Mouse (Mus musculus) adrenal gland (tissue): Measurements from ENCODE around the gene Crmp1.

Source experiments
- intact Hi-C: fragments of 180-260 bp; cut with DNase I; formaldehyde crosslinking; loops from one replicate; pipeline ENCODE4 v1.15.1; 2025
- long read RNA-seq, 2 experiments: library from polyadenylated mRNA; unstranded; transcript quantifications; one replicate each; pipeline ENCODE4 v2.0.0; 2020; ENCODE audit warnings: borderline replicate concordance in 1 of 2; ENCODE audit not compliant: insufficient replicate concordance in 1 of 2

Gene Crmp1
- long read RNA-seq, experiment 1, partial matches to known transcripts = 2 of 7 reads
- long read RNA-seq, experiment 1, other reads (novel, unspliced or antisense) = 1 of 7 reads
- long read RNA-seq, experiment 2, partial matches to known transcripts = 3 of 6 reads
- long read RNA-seq, experiment 2, other reads (novel, unspliced or antisense) = 1 of 6 reads

DNA sequence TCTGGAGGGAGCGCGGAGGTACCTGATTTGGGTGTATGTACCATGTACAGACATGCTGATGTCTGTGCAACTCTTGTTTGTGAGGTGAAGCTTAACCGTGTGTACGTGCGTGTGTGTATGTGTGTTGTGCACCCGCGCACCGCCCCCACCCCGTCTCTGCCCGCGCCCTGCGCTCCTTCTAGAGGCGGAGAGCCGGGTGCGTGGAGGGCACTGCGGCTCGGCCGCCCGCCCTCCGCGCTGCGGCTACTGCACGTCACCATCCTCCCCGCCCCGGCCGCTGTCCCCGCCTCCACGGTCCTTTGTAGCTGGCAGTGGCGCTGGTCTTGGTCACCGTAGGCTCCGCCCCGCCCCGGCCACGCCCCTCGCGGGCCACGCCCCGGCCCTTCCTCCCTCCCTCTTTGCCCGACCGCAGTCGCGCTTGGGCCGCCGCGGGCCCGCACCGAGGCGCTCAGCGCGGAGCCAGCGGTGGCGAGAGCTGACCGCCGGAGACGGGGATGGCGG, at the start of gene Crmp1:
Gene Crmp1, plus strand, starts transcription at position 290 of the 501 bp plus-strand sequence.
- intact Hi-C loops = no loop called here

- intact Hi-C loops = no loop called here
Observed at GRCm38 (mm10) chr5:37196196-37196595, 45.5 kb upstream of the Crmp1 start.

DNA sequence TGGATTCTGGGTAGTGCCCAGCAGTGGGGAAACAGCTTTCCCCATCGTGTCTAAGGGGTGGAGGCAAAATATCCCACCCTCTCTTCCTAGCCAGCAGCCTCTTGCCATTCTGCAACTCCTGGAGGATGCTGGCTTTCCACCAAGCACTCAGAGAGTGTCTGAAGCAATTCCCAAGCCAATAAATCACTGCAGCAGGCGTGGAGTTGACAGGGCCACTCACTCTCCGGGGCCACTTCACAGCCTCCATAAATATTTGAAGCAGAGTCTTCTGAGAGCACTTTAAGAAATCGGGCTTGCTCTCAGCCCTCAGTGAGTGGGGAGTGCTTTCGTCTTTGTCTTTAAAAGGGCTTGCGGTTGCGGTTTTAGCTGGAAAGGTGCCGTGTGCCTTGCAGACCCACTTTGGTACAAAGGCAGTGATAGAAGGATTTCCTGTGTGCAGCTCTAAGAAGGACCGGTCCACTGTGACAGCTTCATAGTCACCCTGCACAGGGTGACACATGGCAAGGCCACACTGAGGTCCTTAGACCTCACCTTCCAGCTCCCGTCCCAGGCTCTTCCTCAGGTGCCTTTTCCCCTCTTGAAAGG, 45.0 kb upstream of the Crmp1 start:
- intact Hi-C loops = no loop called here

DNA sequence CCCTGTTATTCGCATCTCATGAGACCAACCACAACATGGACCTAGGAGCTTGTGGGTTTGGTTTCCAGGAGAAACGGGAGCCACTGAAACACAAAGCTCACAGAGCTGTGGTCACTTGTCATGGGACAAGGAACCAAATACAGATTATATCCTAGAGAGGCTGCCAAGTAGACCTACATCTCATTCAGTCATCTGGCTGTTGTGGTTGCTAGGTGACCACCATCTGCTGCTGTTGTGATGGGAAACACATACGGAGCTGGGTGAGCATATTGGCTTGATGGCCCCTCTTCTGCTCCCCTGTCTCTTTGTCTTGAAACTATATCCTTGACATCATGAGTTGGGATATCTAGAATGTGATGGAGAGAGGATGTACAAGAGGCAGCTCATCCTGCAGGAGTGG, 44.3 kb upstream of the Crmp1 start:
- intact Hi-C loops = no loop called here

DNA sequence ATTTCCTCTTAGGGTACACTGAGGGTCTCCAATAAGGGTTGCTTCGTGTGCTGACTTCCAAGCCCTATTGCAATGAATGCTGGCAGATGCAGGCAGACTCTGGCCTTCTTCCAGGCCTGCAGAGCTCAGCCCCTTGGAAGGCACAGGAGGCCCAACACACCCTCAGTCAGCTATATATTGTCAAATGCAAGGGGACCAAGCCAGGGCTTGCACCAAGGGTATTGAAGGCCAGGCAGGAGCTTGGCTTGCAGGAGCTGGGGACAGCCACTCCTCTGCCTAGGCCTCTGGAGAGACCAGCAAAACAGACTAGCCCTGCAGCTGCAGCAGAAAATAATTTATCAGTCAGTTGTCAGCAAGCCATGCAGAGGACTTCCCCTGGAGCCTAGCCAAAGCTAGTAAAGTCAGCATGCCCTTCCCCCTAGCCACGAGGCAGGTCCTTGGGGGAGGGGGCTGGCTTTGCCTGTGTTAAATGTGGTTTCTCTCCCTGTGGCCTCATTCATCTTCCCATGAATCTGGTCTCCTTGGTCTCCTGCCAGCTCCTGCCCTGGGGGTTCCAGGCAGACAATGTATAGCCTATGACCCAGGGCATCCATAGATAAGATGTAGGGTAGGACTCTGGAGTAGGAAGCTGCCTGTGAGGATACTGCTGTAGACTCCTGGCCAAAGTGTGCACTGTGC, 43.6 kb upstream of the Crmp1 start:
- intact Hi-C loops = no loop called here

GRCm38 (mm10) chr5:37202285-37202684, 39.5 kb upstream of the Crmp1 start:
- intact Hi-C loops = no loop called here

DNA sequence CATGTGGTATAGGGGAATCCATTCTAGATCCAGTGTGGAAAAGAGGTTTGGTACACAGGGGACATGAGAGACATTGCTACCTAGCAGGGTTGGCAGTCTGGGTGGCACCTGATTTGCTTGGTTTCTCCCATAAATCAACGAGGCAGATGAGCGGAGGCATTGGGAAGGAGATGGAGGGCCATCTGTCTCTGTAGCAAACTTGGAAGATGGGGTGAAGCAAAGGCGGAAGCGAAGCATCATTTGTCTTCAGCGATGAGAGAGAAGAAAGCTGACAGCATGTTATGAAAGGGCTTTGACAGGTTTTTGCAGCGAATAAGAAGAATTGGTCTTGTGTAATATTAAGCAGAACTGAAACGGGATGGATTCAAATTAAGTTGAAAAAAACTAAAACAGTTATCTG, 36.9 kb upstream of the Crmp1 start:
- intact Hi-C loops = no loop called here

DNA sequence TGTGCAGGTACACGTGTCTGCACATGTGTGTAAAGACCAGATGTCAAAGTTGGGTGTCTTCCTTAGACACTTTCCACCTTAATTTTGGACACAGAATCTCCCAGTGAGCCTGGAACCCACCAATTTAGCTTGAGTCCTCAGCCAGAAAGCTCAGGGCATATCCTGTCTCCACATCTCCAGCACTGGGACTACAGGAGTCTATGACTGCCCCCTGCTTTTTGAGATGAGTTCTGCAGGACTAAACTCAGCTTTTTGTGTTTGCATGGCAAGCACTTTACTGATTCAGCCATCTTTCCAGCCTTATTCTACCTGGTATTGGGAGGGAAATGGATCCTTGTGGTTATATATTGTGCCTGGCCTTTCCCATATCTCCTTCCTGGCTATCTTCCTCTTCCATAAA, 36.3 kb upstream of the Crmp1 start:
- intact Hi-C loops = no loop called here

DNA sequence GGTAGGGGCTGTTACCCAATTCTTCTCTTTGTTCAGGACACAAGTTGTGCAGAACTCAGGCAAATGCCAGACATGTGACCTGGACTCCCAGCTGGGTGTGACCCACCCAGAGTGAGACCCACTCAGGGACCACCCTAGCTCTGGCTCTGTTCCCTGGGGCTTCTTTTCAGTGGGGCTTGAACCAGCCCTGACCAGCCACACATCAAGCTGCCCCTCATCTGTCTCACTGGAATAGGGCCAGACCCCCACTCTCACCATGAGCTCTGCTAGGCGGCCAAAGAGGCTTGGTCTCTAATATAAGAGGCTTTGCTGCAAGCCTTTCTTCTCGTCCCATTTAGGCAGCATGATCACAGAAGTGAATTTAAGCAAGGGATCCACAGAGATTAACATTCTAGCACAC, 35.4 kb upstream of the Crmp1 start:
- intact Hi-C loops = no loop called here

DNA sequence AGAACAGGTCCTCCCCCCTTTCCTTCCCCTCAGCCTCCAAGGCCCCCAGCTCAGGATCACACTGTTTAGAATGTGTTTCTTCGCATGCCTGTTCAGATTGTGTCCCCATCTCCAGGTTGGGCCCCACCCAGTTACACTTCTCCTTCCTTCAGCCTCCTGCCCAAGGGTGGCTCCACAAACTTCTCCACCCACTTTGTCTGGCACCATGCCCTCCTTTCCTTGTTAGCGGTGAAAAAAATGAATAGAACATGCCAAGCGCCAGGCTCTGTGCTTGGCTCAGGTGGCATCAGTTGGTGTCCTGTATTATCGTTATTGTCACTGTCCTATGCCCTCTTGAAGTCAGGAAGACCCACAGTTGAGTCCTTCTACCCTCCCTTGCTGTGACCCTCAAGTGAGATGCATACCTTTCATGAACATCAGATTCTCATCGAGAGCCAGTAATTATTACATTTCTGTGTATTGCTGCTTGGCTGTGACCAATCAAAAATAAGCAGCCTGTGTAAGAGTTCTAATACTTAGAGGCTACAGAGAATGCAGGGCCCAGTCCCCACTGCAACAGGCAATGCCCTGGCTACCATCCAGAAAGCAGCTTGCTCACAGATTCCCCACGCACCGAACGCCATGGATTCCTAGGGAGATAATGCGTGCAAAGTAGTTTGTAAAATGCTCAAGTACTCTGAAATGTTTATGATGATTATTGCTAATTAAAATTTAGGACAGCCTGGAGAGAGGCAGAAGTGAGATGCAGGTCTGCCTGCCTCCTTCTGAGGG, 28.6 kb upstream of the Crmp1 start:
- intact Hi-C loops = no loop called here

DNA sequence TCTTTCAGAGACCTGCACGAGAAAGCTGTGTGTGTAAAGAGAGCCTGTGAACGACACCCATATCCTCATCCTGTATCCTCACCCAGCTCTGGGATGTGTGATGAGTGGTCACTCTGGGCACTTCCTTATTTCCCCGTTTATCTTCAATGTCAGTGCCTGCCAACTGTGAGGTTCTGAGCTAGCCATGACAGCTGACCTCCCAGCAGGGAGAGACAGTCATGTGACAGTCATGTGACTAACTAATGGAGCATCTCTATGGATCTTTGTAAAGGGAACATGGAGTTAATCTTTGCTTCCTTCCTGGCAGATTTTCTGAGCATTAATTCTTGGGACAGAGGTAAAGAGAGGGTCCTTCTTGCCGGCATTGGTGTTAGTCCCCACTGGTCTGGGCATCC, 28.0 kb upstream of the Crmp1 start:
- intact Hi-C loops = no loop called here

DNA sequence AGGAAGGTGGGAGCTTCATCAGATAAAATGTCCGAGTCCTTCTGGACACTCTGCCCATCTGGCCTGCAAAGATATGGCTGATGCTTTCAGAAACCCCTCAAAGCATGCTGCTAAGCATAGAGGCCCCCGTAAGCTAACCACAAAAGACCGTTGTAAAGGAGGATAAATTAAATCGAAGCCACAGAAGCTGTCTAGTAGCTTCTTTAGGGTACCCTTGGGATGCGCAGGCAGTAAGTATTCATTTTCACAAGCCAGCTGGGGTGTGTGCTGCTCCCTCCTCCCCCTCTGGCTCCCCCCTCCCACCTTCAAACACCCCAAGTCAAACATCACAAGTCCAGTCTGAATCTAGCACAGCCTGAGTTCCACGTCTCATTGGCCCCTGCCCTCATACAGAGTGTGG, 27.1 kb upstream of the Crmp1 start:
- intact Hi-C loops = no loop called here

GRCm38 (mm10) chr5:37215276-37215675, 26.5 kb upstream of the Crmp1 start:
- intact Hi-C loops = no loop called here

- intact Hi-C loops = no loop called here
Observed at GRCm38 (mm10) chr5:37219615-37220014, 22.1 kb upstream of the Crmp1 start.

DNA sequence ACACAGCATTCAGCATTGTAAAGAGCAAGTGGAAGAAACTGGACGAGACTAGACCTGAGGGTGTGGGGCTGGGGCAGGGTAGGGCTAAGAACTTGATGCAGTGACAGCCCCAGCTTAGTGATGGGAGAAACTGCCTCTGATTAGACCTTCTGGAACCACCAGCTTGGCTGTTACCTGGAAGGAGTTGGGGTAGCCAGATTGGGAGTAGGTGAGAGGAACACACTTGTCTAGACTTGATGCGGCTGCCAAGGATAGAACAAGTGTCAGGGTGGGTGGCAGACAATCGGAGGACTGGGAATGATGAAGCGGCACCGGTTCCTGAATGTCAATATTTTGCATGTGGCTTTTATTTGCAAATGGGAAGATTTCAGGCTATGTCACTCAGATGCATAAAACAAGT, 21.2 kb upstream of the Crmp1 start:
- intact Hi-C loops = no loop called here

- intact Hi-C loops = no loop called here
Observed at GRCm38 (mm10) chr5:37221563-37221962, 20.2 kb upstream of the Crmp1 start.

DNA sequence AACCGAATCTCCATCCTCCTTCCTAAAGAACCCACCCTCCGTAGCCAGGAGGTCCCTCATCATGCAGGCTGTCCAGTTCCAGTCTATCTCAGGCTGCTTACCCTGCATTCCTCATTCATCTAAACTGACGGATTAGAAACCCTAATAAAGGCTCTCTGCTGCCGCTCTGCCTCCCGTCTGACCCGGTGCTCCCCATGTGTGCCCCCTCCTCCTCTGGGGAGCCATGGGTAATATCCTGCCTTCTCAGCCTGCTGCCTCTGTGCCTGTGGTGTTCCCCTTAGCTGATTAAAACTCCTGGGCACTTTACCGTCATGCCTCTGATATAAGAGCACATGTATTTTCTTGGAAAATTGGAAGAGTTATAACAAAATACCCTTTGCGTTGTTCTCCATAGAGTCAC, 19.4 kb upstream of the Crmp1 start:
- intact Hi-C loops = no loop called here

DNA sequence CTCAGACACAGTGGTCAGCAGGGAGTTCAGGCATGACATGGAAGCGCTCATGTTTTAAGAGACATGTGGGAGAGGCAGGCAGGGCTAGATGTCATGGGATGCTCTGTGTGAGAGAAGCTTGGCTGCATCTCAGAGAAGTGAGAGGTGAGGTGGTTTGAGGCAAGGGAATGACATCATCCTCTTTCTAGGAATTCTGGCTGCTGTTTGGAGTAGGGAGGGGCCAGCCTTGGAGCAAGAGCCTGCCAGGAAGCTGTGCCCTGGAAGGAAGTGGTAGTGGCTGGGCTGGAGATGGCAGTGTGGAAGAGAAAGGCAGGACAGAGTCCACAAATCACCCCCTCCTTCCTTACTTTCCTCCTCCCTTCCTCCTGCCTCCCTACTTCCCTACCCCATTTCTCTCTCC, 16.0 kb upstream of the Crmp1 start:
- intact Hi-C loops = no loop called here

DNA sequence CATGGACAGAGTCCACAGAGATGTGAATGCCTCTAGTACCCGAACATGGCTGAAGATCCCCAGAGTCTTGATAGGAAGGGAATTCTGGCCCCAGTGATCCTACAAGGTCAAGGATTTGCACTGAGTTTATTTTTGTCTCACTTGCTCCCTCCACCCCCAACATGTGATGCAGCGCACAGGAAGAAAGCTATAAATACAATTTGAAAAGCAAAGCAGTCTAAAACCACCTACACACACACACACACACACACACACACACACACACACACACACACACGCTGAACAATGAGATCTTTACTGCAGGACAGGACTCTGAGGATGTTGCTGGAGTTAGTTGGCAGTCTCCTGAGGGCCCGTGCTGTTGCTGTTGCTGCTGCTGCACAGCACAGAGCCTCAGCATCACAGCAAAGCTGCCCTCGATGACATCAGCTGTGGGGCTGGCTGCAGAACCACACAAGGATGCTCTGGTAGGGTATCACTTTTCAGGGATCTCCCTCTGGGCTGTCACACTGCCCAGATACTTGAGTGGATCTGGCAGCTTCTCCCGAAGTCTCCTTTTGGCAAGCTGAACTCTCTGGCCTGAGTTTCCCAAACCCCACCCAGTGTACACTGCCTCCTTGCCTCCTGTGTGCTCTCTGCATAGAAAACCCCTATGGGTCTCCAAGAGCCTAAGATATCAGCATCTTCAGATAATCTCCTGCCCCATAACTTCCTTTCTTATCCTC, 13.6 kb upstream of the Crmp1 start:
- intact Hi-C loops = no loop called here

DNA sequence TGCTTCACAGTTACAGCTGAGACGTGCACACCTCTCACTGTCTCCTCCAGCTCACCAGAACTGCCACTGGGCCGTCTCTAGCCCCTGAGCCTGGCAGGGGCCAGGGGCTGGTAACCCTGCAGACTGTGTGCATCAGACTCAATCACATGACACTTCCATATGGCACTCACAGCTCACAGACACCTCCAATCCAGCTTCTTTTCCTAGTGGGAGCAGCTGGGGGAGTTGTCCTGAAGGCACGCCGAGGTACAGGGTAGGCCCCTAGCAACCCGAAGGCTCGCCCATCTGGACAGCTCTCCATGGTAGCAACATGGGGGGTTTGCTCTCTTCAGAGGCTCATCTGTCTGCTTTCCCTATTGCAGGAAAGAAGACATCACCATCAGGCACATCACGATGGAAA, 12.8 kb upstream of the Crmp1 start:
- intact Hi-C loops = no loop called here

- intact Hi-C loops = no loop called here
Observed at GRCm38 (mm10) chr5:37233010-37233557, 8.7 kb upstream of the Crmp1 start.
